Mouse (Mus musculus) T-helper 17 cell (primary cell): Measurements from ENCODE around the gene Was.
"Not testable (repeated sequence)": the region's sequence is repeated elsewhere in the genome, so short reads cannot be mapped to it uniquely, and the experiment has no call there.

ENCODE experiments used
- in situ Hi-C, 2 experiments: fragments of 300-600 bp; cut with MboI, MseI; formaldehyde crosslinking; loops; 1 replicate in 1 of 2; 2 replicates in 1 of 2; pipeline ENCODE4 v1.15.1; 2025; ENCODE audit warnings: high pct_unique_total_duplicates in 2 of 2

Was gene

GRCm38 (mm10) chrX:8074430-8075014, 15.8 kb downstream of the Was start, which contains the start of gene Suv39h1:
Gene Suv39h1 (minus strand): TSS chrX:8074760.
- in situ Hi-C loops: no loop called here

- in situ Hi-C loops: no loop called here
Measured at GRCm38 (mm10) chrX:8073881-8074429, 16.3 kb downstream of the Was start.

GRCm38 (mm10) chrX:8069166-8069565, 21.1 kb downstream of the Was start:
- in situ Hi-C loops: no loop called here

GRCm38 (mm10) chrX:8051044-8051781, 39.1 kb downstream of the Was start:
- in situ Hi-C loops: not testable (repeated sequence)

GRCm38 (mm10) chrX:8033009-8033408, 57.3 kb downstream of the Was start:
- in situ Hi-C loops: no loop called here
